Mouse (Mus musculus) erythroblast, embryonic 14.5 days (primary cell): Measurements from ENCODE around the gene Sdk1.

ENCODE experiments used
- GATA1 ChIP-seq: IDR thresholded peaks from 2 replicates; pipeline ENCODE4 v1.6.1; 2012; ENCODE audit warnings: low read length, inconsistent platforms, mixed read lengths
- TAL1 ChIP-seq: IDR thresholded peaks from 3 replicates; pipeline ENCODE4 v1.6.1; 2012; ENCODE audit warnings: low read length, inconsistent platforms, mixed read lengths

GRCm38 (mm10) chr5:141730006-141730405, 488.7 kb downstream of the Sdk1 start:
- no peak for TF ChIP-seq GATA1
- TF ChIP-seq TAL1: no peak
